In the genomic region with DNA sequence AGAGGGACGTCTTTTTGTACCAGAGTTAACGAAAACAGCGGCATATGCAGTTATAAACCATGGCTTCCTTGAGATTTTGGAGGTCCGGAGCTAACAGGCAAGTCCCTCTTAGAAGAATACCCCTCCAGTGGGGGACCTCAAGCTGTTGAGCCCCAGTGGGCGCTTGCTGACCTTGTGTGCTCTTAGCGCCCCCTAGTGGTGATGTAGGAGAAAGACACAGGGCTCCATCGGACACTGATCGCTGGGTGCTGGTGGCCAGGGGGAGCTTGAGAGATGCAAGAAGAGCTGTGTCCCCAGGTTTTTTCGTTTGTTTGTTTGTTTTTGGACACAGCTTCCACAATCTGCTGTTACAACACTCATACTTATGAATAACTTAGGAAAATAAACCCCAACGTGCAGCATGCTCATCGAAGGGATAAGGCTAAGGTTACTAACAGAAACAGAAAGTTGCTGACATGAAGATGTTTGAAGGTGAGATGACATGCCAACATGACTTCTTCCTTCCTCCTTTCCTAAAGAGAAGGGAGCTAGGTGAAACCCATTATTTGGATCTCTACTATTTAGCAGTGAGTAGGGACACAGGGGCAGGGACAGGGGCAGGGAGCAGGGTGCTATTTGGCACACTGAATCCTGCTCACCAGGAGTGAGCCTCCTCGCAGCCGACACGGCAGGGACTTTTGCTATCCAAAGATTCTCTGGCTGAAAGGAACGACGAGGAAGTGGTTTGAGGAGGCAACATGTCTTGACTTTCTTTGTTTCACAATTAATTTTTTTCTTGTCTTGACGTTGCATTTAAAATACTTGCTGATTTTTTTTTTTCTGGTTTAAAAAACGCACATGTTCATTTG, we compare ENCODE assay signal across 8 mouse cellular contexts. TPM values are rescaled to one million over a fixed set of nuclear protein-coding genes. Genes with fewer than 3 reads are reported as not detected.
A peak's percentile ranks its signal among the peaks of the same experiment; 100 is the strongest.
DNase-seq lines count a peak whose midpoint lies in the region; ATAC-seq and TF ChIP-seq lines count a peak whose summit lies in the region.

No protein-coding gene starts in this region.

- H3K4me1 ChIP-seq in embryonic fibroblast, embryonic 13.5 days (ENCODE audit: control insufficient read depth, insufficient read depth, low read length) = peaks cover 11% of the 10 kb centered on the region
- no peaks in the 10 kb centered on the region for H3K4me1 ChIP-seq in heart, embryonic 11.5 days (ENCODE audit: control insufficient read depth, insufficient read depth, low read length)
- H3K4me1 ChIP-seq in kidney, embryonic 15.5 days = peaks cover 8% of the 10 kb centered on the region; the same call in 1 of the 2 replicates
- peaks cover 9% of the 10 kb centered on the region for H3K4me1 ChIP-seq in liver, adult 2 months (ENCODE audit: control insufficient read depth, insufficient read depth, low read length)

- WGBS in heart, embryonic 11.5 days (ENCODE audit: insufficient replicate concordance) = 27% methylated on average over 18 of the region's 18 CpGs
- WGBS in kidney, embryonic 15.5 days = 31% methylated on average over 18 of the region's 18 CpGs
- WGBS in liver, adult 2 months = 31% methylated on average over 18 of the region's 18 CpGs

- ATAC-seq in heart, embryonic 11.5 days (replicated peaks; ENCODE audit: insufficient number of reproducible peaks, low FRiP score, low TSS enrichment) = no peak; the same call in 1 of the 2 replicates
- peak; percentile 79 for ATAC-seq in kidney, embryonic 15.5 days (replicated peaks; ENCODE audit: low FRiP score)

- H3K4me2 ChIP-seq in heart, embryonic 11.5 days = peak overlapping the region; percentile 54
- peak overlapping the region; percentile 46 for H3K4me2 ChIP-seq in kidney, embryonic 15.5 days
- peak overlapping the region; percentile 88 for H3K4me2 ChIP-seq in myocyte (ENCODE audit: low read depth)

- TF ChIP-seq POLR2A in embryonic fibroblast, embryonic 13.5 days (IDR thresholded peaks at IDR 0.05; ENCODE audit: low read depth, low read length) = no peak
- no peak for TF ChIP-seq POLR2A in liver, adult 2 months (IDR thresholded peaks at IDR 0.05; ENCODE audit: extremely low read depth, insufficient read depth, low read length)
- TF ChIP-seq POLR2A in myocyte (IDR thresholded peaks at IDR 0.05; ENCODE audit: insufficient read length, low read depth) = no peak

- no peaks in the 10 kb centered on the region; the same call in 1 of the 2 replicates for H3K27me3 ChIP-seq in heart, embryonic 11.5 days (ENCODE audit: control insufficient read depth, insufficient read depth, low read length)
- H3K27me3 ChIP-seq in kidney, embryonic 15.5 days = 0 out of 2 replicates have a peak, but pooled peaks cover 4% of the 10 kb centered on the region
- H3K27me3 ChIP-seq in liver, adult 2 months (ENCODE audit: control insufficient read depth, insufficient read depth, low read length) = no peaks in the 10 kb centered on the region
- no peaks in the 10 kb centered on the region for H3K27me3 ChIP-seq in myocyte (ENCODE audit: control insufficient read depth, insufficient read depth, insufficient read length)
- no peaks in the 10 kb centered on the region for H3K27me3 ChIP-seq in splenic B cell, adult 2 months (ENCODE audit: control insufficient read depth, insufficient read depth, low read length, poor library complexity, severe bottlenecking)

- peaks cover 6% of the 10 kb centered on the region; the same call in 1 of the 2 replicates for H3K79me2 ChIP-seq in liver, adult 2 months (ENCODE audit: control insufficient read depth, insufficient read depth, low read length)
- no peaks in the 10 kb centered on the region for H3K79me2 ChIP-seq in myocyte (ENCODE audit: control insufficient read depth, insufficient read depth)

- H3K9me3 ChIP-seq in heart, embryonic 11.5 days (replicated peaks; ENCODE audit: control insufficient read depth, low read length) = no peaks in the 10 kb centered on the region
- H3K9me3 ChIP-seq in kidney, embryonic 15.5 days (replicated peaks) = no peaks in the 10 kb centered on the region

- H3K9ac ChIP-seq in heart, embryonic 11.5 days (ENCODE audit: low read depth, low read length) = no peak overlapping the region
- H3K9ac ChIP-seq in kidney, embryonic 15.5 days = no peak overlapping the region
- H3K9ac ChIP-seq in liver, adult 2 months (ENCODE audit: low read depth, low read length) = no peak overlapping the region

- H3ac ChIP-seq in myocyte (ENCODE audit: control insufficient read depth, insufficient read length) = no peak overlapping the region

- no peak overlapping the region for H3K27ac ChIP-seq in embryonic fibroblast, embryonic 13.5 days (ENCODE audit: insufficient read depth, low read length)
- H3K27ac ChIP-seq in heart, embryonic 11.5 days (ENCODE audit: low read depth, low read length) = no peak overlapping the region
- H3K27ac ChIP-seq in kidney, embryonic 15.5 days = no peak overlapping the region
- H3K27ac ChIP-seq in liver, adult 2 months (replicated peaks; ENCODE audit: insufficient read depth, low read depth, low read length) = no peak overlapping the region

- peak; percentile 85; the same call in 1 of the 2 replicates for TF ChIP-seq CTCF in embryonic fibroblast, embryonic 13.5 days (IDR thresholded peaks at IDR 0.05; ENCODE audit: borderline replicate concordance, insufficient read depth, low read length)
- TF ChIP-seq CTCF in liver, adult 2 months (IDR thresholded peaks at IDR 0.05; ENCODE audit: low read depth, low read length) = peak; percentile 93

- H3K4me3 ChIP-seq in embryonic fibroblast, embryonic 13.5 days (ENCODE audit: insufficient read depth, low read length) = peak overlapping the region; percentile 23
- H3K4me3 ChIP-seq in heart, embryonic 11.5 days (ENCODE audit: low read depth, low read length) = no peak overlapping the region; the same call in 1 of the 2 replicates
- peak overlapping the region; percentile 20 for H3K4me3 ChIP-seq in kidney, embryonic 15.5 days (replicated peaks)
- H3K4me3 ChIP-seq in liver, adult 2 months (ENCODE audit: insufficient read depth, low read depth, low read length) = peak overlapping the region; percentile 0; the same call in 1 of the 2 replicates
- peak overlapping the region; percentile 21 for H3K4me3 ChIP-seq in myocyte

- no peaks in the 10 kb centered on the region for H3K36me3 ChIP-seq in heart, embryonic 11.5 days (ENCODE audit: control insufficient read depth, insufficient read depth, low read length)
- no peaks in the 10 kb centered on the region for H3K36me3 ChIP-seq in kidney, embryonic 15.5 days
- H3K36me3 ChIP-seq in liver, adult 2 months (ENCODE audit: control insufficient read depth, insufficient read depth, low read length) = peaks cover 14% of the 10 kb centered on the region
- no peaks in the 10 kb centered on the region for H3K36me3 ChIP-seq in myocyte (ENCODE audit: control insufficient read depth, insufficient read depth)
- H3K36me3 ChIP-seq in splenic B cell, adult 2 months (ENCODE audit: control insufficient read depth, insufficient read depth, low read length, poor library complexity, severe bottlenecking) = peaks cover 10% of the 10 kb centered on the region

- peak; percentile 77 for DNase-seq in B cell, adult 2 months
- DNase-seq in brain, adult 2 months (ENCODE audit: low read depth, low spot score) = peak; percentile 86
- peak; percentile 42 for DNase-seq in liver, adult 2 months (ENCODE audit: extremely low read depth, low read depth, low spot score)
- peak; percentile 85 for DNase-seq in splenic B cell, adult 2 months (ENCODE audit: low read depth, low spot score)

TF ChIP-seq in myocyte, 11 proteins besides CTCF, POLR2A, EP300 and RAD21:
- TF ChIP-seq USF1 (IDR thresholded peaks at IDR 0.05; ENCODE audit: low read depth) = no peak
- no peak for TF ChIP-seq E2F4 (IDR thresholded peaks at IDR 0.05; ENCODE audit: insufficient read depth)
- no peak for TF ChIP-seq MYOG (IDR thresholded peaks at IDR 0.05; ENCODE audit: control insufficient read depth in 1 of 3, insufficient read depth in 1 of 3, insufficient read length in 2 of 3, low read depth in 2 of 3)
- no peak for TF ChIP-seq SRF (IDR thresholded peaks at IDR 0.05; ENCODE audit: control insufficient read depth, insufficient read length, low read depth)
- TF ChIP-seq TCF3 (IDR thresholded peaks at IDR 0.05; ENCODE audit: insufficient read length, low read depth) = no peak
- no peak for TF ChIP-seq REST (IDR thresholded peaks at IDR 0.05; ENCODE audit: insufficient read depth, insufficient read length)
- no peak for TF ChIP-seq POLR2AphosphoS2 (IDR thresholded peaks at IDR 0.05; ENCODE audit: insufficient read length, low read depth)
- TF ChIP-seq CEBPB (IDR thresholded peaks at IDR 0.05; ENCODE audit: insufficient read depth, poor library complexity, severe bottlenecking) = no peak
- TF ChIP-seq MAX (IDR thresholded peaks at IDR 0.05; ENCODE audit: low read depth) = no peak
- TF ChIP-seq TCF12 (IDR thresholded peaks at IDR 0.05; ENCODE audit: insufficient read depth, poor library complexity, severe bottlenecking) = no peak
TF ChIP-seq in myocyte: peak in this region for 0.

RNA-seq across cellular contexts. Expression of a gene that starts 29.2 kb away (rescaled TPM):
- polyA plus RNA-seq in embryonic fibroblast, embryonic 13.5 days (2011; ENCODE audit: insufficient read length, low read depth, missing spikeins) = 1.1 and 1.7 TPM in 2 replicates
- polyA plus RNA-seq in heart, embryonic 11.5 days (2014; fragmentation: Nextera tagmentation; extraction: Ambion mirVana) = 0.14 and 0.15 TPM in 2 replicates
- polyA plus RNA-seq in kidney, embryonic 15.5 days (2015; fragmentation: Nextera tagmentation; extraction: Ambion mirVana) = 1.0 and 1.1 TPM in 2 replicates
- total RNA-seq in liver, adult 2 months (2014; rRNA removed) = 17.6 and 21.8 TPM in 2 replicates
- polyA plus RNA-seq in liver, adult 2 months (2012; rRNA removed) = 25.2 and 25.8 TPM in 2 replicates
- 0.79 TPM for polyA plus RNA-seq in myocyte (2012; fragmentation: generic; extraction: Trizol)

RNA-seq across cellular contexts. Expression of a gene that starts 38.8 kb away (rescaled TPM):
- 1.8 and 2.2 TPM in 2 replicates for polyA plus RNA-seq in embryonic fibroblast, embryonic 13.5 days (2011; ENCODE audit: insufficient read length, low read depth, missing spikeins)
- polyA plus RNA-seq in heart, embryonic 11.5 days (2014; fragmentation: Nextera tagmentation; extraction: Ambion mirVana) = 0.51 TPM in 1 of 2 replicates, not detected in the other
- 0.17 TPM in 1 of 2 replicates, not detected in the other for polyA plus RNA-seq in kidney, embryonic 15.5 days (2015; fragmentation: Nextera tagmentation; extraction: Ambion mirVana)
- total RNA-seq in liver, adult 2 months (2014; rRNA removed) = 1.1 and 1.5 TPM in 2 replicates
- polyA plus RNA-seq in liver, adult 2 months (2012; rRNA removed) = 0.15 and 0.32 TPM in 2 replicates
- 0.22 TPM for polyA plus RNA-seq in myocyte (2012; fragmentation: generic; extraction: Trizol)
